Mouse (Mus musculus) granulocyte monocyte progenitor cell, adult 5-6 weeks (primary cell): ENCODE data around the gene Barx1. TPM values are rescaled to one million over a fixed set of nuclear protein-coding genes. Genes with fewer than 3 reads are reported as not detected.
A peak's percentile ranks its signal among the peaks of the same experiment; 100 is the strongest.

ENCODE experiments used
- ATAC-seq: replicated peaks from 2 replicates; pipeline ENCODE4 v1.8.0; 2016; ENCODE audit warnings: mild to moderate bottlenecking, moderate TSS enrichment, inconsistent platforms; ENCODE audit not compliant: poor library complexity, severe bottlenecking
- total RNA-seq, 2 experiments: library from RNA; stranded (forward) in 1 of 2; stranded (reverse) in 1 of 2; fragments of 200-712, 200-1000 nt in 1 of 2; fragments of >200 nt in 1 of 2; fragmentation: Nextera tagmentation in 1 of 2; gene quantifications; 2 replicates each; pipeline ENCODE4 v1.2.3; 2014 to 2017

The Barx1 gene
- total RNA-seq, 2 experiments from 2014 or later, result not detected

- ATAC-seq, result 0 out of 2 replicates have a peak, but pooled peaks have one; percentile 7
Measured at GRCm38 (mm10) chr13:48659254-48660220, 3.3 kb upstream of the Barx1 start.

DNA sequence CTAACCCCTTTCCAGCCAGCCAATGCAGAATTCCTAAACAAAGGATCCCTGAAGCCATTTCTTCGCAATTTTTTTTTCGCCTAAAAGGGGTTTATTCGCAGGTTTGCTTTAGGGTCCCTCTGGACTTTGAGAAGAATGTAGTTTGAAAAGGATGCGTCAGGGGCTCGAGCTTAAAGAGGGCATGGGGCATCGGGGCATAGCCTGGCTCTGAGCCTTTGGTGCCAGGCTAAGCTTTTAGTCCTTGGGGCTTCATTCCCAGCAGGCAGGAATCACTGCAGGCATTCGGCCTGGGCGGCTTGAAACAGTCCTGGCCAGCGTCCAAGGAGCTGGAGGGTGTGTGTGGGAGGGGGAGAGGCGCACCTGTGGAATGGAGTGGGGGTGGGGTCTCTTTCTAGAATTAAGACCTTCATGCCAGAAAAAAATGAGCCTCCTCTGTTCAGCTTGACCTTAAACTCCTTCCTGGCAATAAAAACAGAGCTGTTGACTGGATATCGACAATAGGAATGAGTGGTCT, 2.5 kb upstream of the Barx1 start:
- no peak for ATAC-seq

- ATAC-seq, result no peak
Measured at GRCm38 (mm10) chr13:48660741-48661140, 2.1 kb upstream of the Barx1 start.

- no peak for ATAC-seq
Measured at GRCm38 (mm10) chr13:48661561-48661960, 1.2 kb upstream of the Barx1 start.

DNA sequence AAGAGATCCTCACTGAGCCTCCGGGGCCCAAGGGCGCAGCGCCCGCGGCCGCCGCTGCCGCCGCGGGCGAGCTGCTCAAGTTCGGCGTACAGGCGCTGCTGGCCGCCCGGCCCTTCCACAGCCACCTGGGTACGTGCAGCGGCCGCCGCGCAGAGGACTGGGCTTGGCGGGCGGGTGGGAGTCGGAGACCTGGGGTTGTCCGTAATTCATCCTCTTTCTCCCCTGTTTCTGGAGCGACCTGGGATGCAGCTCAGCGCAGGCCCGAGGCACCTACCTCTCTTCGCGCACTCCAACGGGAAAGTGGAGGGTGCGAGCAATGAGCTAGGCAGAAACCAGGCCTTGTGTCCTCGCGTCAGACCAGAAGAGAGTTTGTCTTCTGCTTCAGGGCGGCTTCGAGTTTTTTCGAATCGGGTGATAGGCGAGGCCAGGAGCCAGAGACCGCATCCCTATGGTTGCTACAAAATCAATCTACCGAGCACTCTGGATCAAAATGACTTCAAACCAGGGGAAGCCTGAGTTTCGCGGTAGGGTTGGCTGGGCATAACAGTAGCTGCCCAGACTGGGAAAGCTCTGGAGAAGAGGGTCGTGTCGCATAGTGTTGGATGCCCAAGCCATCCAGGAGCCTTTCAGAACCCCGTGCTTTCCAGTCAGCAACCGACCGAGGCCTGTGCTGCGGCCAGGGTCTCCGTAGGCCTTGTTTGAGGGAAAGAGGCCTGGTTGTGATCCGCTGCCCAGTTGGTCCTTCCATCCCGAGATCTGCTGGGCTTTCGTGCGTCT, 601 bp downstream of the Barx1 start:
- no peak for ATAC-seq

DNA sequence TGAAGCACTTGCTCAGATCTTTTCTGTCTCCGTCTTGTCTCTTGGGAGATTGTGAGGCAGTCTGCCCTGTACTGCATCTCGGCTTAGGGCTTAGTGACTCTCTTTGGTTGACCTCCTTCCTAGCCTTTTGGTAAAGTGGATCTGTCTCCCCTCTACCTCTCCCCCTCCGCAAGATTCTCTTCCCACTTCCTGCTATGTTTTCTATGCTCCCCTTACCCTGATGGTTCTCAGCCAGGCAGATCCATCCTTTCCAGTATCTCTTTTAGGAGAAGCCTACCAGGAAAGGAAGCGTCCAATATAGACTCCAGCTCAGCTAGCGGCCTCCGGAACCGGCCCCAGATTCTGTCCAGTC, 1.2 kb downstream of the Barx1 start:
- ATAC-seq, result no peak

DNA sequence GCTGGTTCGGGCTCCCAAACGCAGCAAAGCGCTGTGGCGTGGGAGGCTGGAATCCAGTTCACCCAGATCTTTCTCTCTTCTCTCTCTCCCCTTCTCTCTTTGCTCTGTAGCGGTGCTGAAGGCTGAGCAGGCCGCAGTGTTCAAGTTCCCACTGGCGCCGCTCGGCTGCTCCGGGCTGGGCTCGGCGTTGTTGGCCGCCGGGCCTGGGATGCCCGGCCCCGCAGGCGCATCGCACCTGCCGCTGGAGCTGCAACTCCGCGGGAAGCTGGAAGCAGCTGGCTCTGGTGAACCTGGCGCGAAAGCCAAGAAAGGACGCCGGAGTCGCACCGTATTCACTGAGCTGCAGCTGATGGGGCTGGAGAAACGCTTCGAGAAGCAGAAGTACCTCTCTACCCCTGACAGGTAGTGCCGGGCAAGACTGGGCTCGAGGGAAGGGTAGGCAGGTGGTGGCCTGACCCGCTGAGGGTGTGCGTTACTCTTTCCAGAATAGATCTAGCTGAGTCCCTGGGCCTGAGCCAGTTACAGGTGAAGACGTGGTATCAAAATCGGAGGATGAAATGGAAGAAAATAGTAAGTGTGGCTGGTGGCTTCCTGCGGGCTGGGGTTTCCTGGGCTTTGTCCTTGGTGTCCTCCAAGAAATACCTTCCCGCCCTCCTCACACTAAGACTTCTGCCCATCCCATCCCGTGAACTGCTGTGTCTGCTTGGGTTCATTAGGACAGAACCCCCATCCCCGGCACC, 2.3 kb downstream of the Barx1 start:
- no peak for ATAC-seq

GRCm38 (mm10) chr13:48665656-48666597, 3.1 kb downstream of the Barx1 start:
- ATAC-seq, result no peak

DNA sequence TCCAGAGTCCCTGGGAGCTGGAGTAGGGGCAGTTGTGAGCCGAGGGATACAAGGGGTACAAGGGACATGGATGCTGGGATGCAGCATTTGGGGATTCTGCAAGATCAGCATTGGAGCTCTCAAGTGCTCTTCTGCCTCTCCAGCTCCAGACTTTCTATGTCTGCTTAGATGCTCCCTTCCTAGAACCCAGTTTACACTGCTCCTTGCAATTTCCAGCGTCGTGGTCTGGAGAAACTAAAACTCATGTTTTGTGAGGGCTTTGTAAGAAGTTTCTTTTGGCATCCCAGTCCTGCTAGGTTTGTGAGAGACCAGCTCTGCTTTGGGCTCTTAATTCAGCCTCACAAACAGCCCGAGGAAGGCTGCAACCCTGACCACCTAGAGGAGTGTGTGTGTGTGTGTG, 4.7 kb downstream of the Barx1 start:
- no peak for ATAC-seq

GRCm38 (mm10) chr13:48668091-48668975, 5.5 kb downstream of the Barx1 start:
- no peak for ATAC-seq

DNA sequence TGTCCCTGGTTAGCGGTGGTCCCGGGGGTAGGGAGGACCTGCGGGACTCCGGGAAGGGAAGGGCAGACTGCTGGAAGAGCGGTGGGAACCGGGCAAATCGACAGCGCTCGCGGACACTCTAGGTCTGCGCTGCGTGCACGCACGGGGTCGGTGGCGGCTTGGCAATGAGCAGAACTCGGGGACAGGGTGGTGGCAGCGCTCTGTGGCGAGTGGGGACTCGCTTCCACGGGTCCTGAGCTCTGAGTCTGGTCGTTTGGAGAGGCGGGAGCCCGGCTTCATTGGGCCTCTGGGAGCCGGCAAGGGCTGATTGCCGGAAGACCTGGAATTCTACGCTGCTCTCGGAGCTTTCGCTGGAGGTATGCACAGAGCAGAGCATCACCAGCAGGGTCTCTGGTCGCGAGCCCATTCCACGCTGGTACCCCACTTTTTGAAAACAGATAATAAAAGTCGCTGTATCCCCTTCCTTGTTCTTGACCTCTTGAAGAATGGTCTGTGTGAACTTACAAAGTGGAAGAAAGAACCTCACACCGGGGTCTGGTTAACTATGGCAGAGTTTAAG, 6.3 kb downstream of the Barx1 start:
- ATAC-seq, result no peak

DNA sequence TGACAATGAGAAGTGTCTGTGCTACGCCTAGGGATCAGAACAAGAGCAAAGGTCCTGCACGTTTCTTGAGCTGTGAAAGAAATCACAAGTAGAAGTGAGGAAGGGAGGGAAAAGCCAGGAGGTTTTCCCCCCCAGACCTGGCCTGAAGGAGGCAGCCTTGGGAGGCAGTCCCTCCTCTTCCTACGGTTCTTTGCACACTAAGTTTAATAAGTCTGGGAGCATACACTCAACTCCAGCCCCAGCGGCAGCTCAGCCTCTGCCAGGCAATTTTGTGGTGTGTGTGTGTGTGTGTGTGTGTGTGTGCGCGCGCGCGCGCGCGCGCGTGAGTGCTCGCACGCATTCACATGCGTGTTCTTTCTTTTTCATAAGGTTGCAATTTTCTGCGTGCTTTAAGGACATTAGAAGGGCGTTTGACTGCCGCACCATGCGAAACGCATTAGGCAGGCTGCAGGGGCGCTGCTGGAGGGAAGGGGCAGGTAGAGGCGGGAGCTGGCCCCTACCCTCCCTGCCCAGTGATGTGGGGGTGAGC, 9.6 kb downstream of the Barx1 start:
- ATAC-seq, result no peak

- no peak for ATAC-seq
Measured at GRCm38 (mm10) chr13:48674609-48675008, 11.8 kb downstream of the Barx1 start.

- no peak for ATAC-seq
Measured at GRCm38 (mm10) chr13:48679351-48679750, 16.6 kb downstream of the Barx1 start.

GRCm38 (mm10) chr13:48686666-48687065, 23.9 kb downstream of the Barx1 start:
- ATAC-seq, result no peak

- no peak for ATAC-seq
Measured at GRCm38 (mm10) chr13:48691991-48692390, 29.2 kb downstream of the Barx1 start.

GRCm38 (mm10) chr13:48694090-48695064, 31.6 kb downstream of the Barx1 start:
- no peak for ATAC-seq
